ENCODE assay signal across 8 mouse cellular contexts in genomic region chr12:108668606-108669235, GRCm38 (mm10). TPM values are rescaled to one million over a fixed set of nuclear protein-coding genes. Genes with fewer than 3 reads are reported as not detected.
DNase-seq lines count a peak whose midpoint lies in the region; ATAC-seq and TF ChIP-seq lines count a peak whose summit lies in the region.
"Had no signal": no experiment of that assay in that cellular context is flagged by ENCODE, and none has a peak within 500 bp of the region (broad histone marks: within the 10 kb centered on the region; RNA-seq: fewer than 3 reads in every experiment).

No protein-coding gene starts in this region.

- no peak overlapping the region for H3K27ac ChIP-seq in limb, embryonic 14.5 days (replicated peaks; ENCODE audit: low read depth, low read length)
- H3K27ac ChIP-seq in limb, embryonic 10.5 days, result no peak overlapping the region
- peak overlapping the region; percentile 68 for H3K27ac ChIP-seq in hindbrain, embryonic 13.5 days
- peak overlapping the region; percentile 63 for H3K27ac ChIP-seq in neural tube, embryonic 15.5 days (replicated peaks)

- no peaks in the 10 kb centered on the region for H3K9me3 ChIP-seq in limb, embryonic 14.5 days (ENCODE audit: control insufficient read depth, low read length)
- H3K9me3 ChIP-seq in limb, embryonic 10.5 days (replicated peaks), result no peaks in the 10 kb centered on the region
- H3K9me3 ChIP-seq in hindbrain, embryonic 13.5 days, result no peaks in the 10 kb centered on the region
- no peaks in the 10 kb centered on the region for H3K9me3 ChIP-seq in neural tube, embryonic 15.5 days (replicated peaks)

- TF ChIP-seq POLR2A in limb, embryonic 14.5 days (IDR thresholded peaks at IDR 0.05; ENCODE audit: borderline replicate concordance, extremely low read depth, insufficient read depth, insufficient read length), result no peak

- no peak overlapping the region for H3K9ac ChIP-seq in limb, embryonic 14.5 days (ENCODE audit: low read depth, low read length, severe bottlenecking)
- H3K9ac ChIP-seq in hindbrain, embryonic 13.5 days, result no peak overlapping the region
- no peak overlapping the region for H3K9ac ChIP-seq in neural tube, embryonic 15.5 days (replicated peaks)

- DNase-seq in limb, embryonic 14.5 days (ENCODE audit: low spot score), result peak; percentile 29
- no peak for DNase-seq in limb, embryonic 10.5 days (ENCODE audit: low spot score)
- peak; percentile 47 to 55 for DNase-seq in cerebellum, postnatal 25 days
- no peak for DNase-seq in left cerebral cortex, adult 11 months (ENCODE audit: low spot score)

- 82% methylated on average over 8 of the region's 8 CpGs for WGBS in limb, embryonic 14.5 days
- 89% methylated on average over 8 of the region's 8 CpGs for WGBS in limb, embryonic 10.5 days
- 79% methylated on average over 8 of the region's 8 CpGs for WGBS in hindbrain, embryonic 13.5 days
- 57% methylated on average over 8 of the region's 8 CpGs for WGBS in neural tube, embryonic 15.5 days

- no peak for ATAC-seq in limb, embryonic 14.5 days (ENCODE audit: low FRiP score, low read depth)
- no peak for ATAC-seq in hindbrain, embryonic 13.5 days (ENCODE audit: low FRiP score)
- ATAC-seq in neural tube, embryonic 15.5 days (ENCODE audit: low FRiP score), result no peak
- no peak for ATAC-seq in monocyte, adult 5-6 weeks (replicated peaks; ENCODE audit: insufficient number of reproducible peaks, low FRiP score, low TSS enrichment, poor library complexity, severe bottlenecking)

- H3K27me3 ChIP-seq in limb, embryonic 14.5 days (ENCODE audit: control insufficient read depth, insufficient read depth, low read length), result no peaks in the 10 kb centered on the region
- H3K27me3 ChIP-seq in limb, embryonic 10.5 days (ENCODE audit: low read depth, poor library complexity, severe bottlenecking), result no peaks in the 10 kb centered on the region
- H3K27me3 ChIP-seq in hindbrain, embryonic 13.5 days, result no peaks in the 10 kb centered on the region
- no peaks in the 10 kb centered on the region for H3K27me3 ChIP-seq in neural tube, embryonic 15.5 days (replicated peaks)

- H3K4me1 ChIP-seq in limb, embryonic 14.5 days (ENCODE audit: control insufficient read depth, insufficient read depth, low read length), result no peaks in the 10 kb centered on the region
- no peaks in the 10 kb centered on the region for H3K4me1 ChIP-seq in limb, embryonic 10.5 days
- peaks cover 25% of the 10 kb centered on the region for H3K4me1 ChIP-seq in hindbrain, embryonic 13.5 days (replicated peaks)
- peaks cover 18% of the 10 kb centered on the region; the same call in 1 of the 2 replicates for H3K4me1 ChIP-seq in neural tube, embryonic 15.5 days

- H3K4me2 ChIP-seq in limb, embryonic 14.5 days (replicated peaks; ENCODE audit: low read depth, low read length, severe bottlenecking), result no peak overlapping the region
- H3K4me2 ChIP-seq in hindbrain, embryonic 13.5 days, result no peak overlapping the region
- H3K4me2 ChIP-seq in neural tube, embryonic 15.5 days, result no peak overlapping the region

- H3K4me3 ChIP-seq in limb, embryonic 14.5 days (replicated peaks; ENCODE audit: low read length), result no peak overlapping the region
- H3K4me3 ChIP-seq in limb, embryonic 10.5 days, result no peak overlapping the region
- no peak overlapping the region for H3K4me3 ChIP-seq in hindbrain, embryonic 13.5 days
- no peak overlapping the region for H3K4me3 ChIP-seq in neural tube, embryonic 15.5 days (replicated peaks)

- peaks cover 40% of the 10 kb centered on the region for H3K36me3 ChIP-seq in limb, embryonic 14.5 days (ENCODE audit: control insufficient read depth, insufficient read depth, low read length)
- H3K36me3 ChIP-seq in limb, embryonic 10.5 days, result peaks cover 78% of the 10 kb centered on the region
- H3K36me3 ChIP-seq in hindbrain, embryonic 13.5 days, result peaks cover 56% of the 10 kb centered on the region
- H3K36me3 ChIP-seq in neural tube, embryonic 15.5 days, result peaks cover 26% of the 10 kb centered on the region

RNA-seq across cellular contexts. Expression of gene Degs2, which starts 33.4 kb away (rescaled TPM):
- polyA plus RNA-seq in limb, embryonic 14.5 days (2012; rRNA removed), result not detected in 2 replicates
- polyA plus RNA-seq in limb, embryonic 14.5 days (2014; fragmentation: Nextera tagmentation; extraction: Ambion mirVana), result 1.1 and 1.8 TPM in 2 replicates
- 1.3 and 1.8 TPM in 2 replicates for polyA plus RNA-seq in limb, embryonic 10.5 days (2016; fragmentation: Nextera tagmentation; extraction: Ambion mirVana)
- polyA plus RNA-seq in hindbrain, embryonic 13.5 days (2015; fragmentation: Nextera tagmentation; extraction: Ambion mirVana), result 2.2 and 3.6 TPM in 2 replicates
- polyA plus RNA-seq in neural tube, embryonic 15.5 days (2015; fragmentation: Nextera tagmentation; extraction: Ambion mirVana), result 2.4 and 8.7 TPM in 2 replicates
- total RNA-seq in monocyte, adult 5-6 weeks (2017), result 0.21 to 0.29 TPM in 2 of 3 replicates, not detected in the other
- total RNA-seq: common myeloid progenitor, adult 5-6 weeks had no signal

Comparison
In these comparisons a context has a peak if more than half of its experiments do, and no peak if none do; other contexts are left out.
1. DNase-seq: peak in limb, embryonic 14.5 days (single experiment) and cerebellum, postnatal 25 days (2 of 2); none in limb, embryonic 10.5 days (single experiment) and left cerebral cortex, adult 11 months (single experiment).
2. H3K27ac ChIP-seq: peak in hindbrain, embryonic 13.5 days (single experiment) and neural tube, embryonic 15.5 days (single experiment); none in limb, embryonic 14.5 days (single experiment) and limb, embryonic 10.5 days (single experiment).